Mouse (Mus musculus) midbrain, embryonic 14.5 days (tissue): ENCODE results near the gene Timp3. TPM values are rescaled to one million over a fixed set of nuclear protein-coding genes. Genes with fewer than 3 reads are reported as not detected.

ENCODE experiments used
- ATAC-seq: fragments of 200-750 bp; cut with Nextera tagmentation; 2 replicates; pipeline ENCODE4 v1.8.0; 2017; ENCODE audit warnings: moderate number of reproducible peaks, moderate library complexity; ENCODE audit not compliant: low FRiP score, low TSS enrichment
- DNase-seq: peaks from one replicate; pipeline ENCODE4 v3.0.0-alpha.2; 2015
- H3K27ac ChIP-seq: fragments of 300-500 bp; sonication (generic); replicated peaks from 2 replicates; pipeline ENCODE4 v1.5.1; 2014; ENCODE audit warnings: mild to moderate bottlenecking, low read depth, low read length, moderate library complexity
- H3K27me3 ChIP-seq: fragments of 300-500 bp; sonication (generic); 2 replicates; pipeline ENCODE4 v1.6.1; 2014; ENCODE audit warnings: low read length, control low read depth, mixed read lengths; ENCODE audit not compliant: control insufficient read depth, insufficient read depth
- H3K36me3 ChIP-seq: fragments of 300-500 bp; sonication (generic); 2 replicates; pipeline ENCODE4 v1.6.1; 2014; ENCODE audit warnings: low read length, control low read depth; ENCODE audit not compliant: control insufficient read depth, insufficient read depth
- H3K4me1 ChIP-seq: fragments of 300-500 bp; sonication (generic); 2 replicates; pipeline ENCODE4 v1.6.1; 2014; ENCODE audit warnings: mild to moderate bottlenecking, antibody characterized with exemption, low read length, control low read depth; ENCODE audit not compliant: control insufficient read depth, insufficient read depth
- H3K4me2 ChIP-seq: fragments of 300-500 bp; sonication (generic); 2 replicates; pipeline ENCODE4 v1.6.1; 2014; ENCODE audit warnings: mild to moderate bottlenecking, low read length, moderate library complexity
- H3K4me3 ChIP-seq: fragments of 300-500 bp; sonication (generic); replicated peaks from 2 replicates; pipeline ENCODE4 v1.5.1; 2014; ENCODE audit warnings: low read depth, low read length
- H3K9ac ChIP-seq: fragments of 300-500 bp; sonication (generic); replicated peaks from 2 replicates; pipeline ENCODE4 v1.6.1; 2014; ENCODE audit warnings: mild to moderate bottlenecking, low read length, moderate library complexity
- H3K9me3 ChIP-seq: fragments of 300-500 bp; sonication (generic); 2 replicates; pipeline ENCODE4 v1.6.1; 2016; ENCODE audit warnings: low read length, control low read depth, mixed read lengths; ENCODE audit not compliant: control insufficient read depth
- WGBS: fragments of 180-500 bp; shearing (Covaris S2); extraction: QIAGEN DNeasy Blood & Tissue Kit; methylation state at CpG from one replicate; pipeline ENCODE4 v1.1.7; 2014; 5-methylcytosine and 5-hydroxymethylcytosine counted together
- polyA plus RNA-seq: library from polyadenylated mRNA; unstranded; fragments of >200 nt; fragmentation: Nextera tagmentation; extraction: Ambion mirVana; gene quantifications from 2 replicates; pipeline ENCODE4 v1.2.1, GENCODE M21; 2014

Timp3 gene
- polyA plus RNA-seq, 1 experiment from 2014 or later, result 23.5 TPM

- WGBS, result 63% methylated on average over 7 of the region's 7 CpGs
- ATAC-seq (no peak), DNase-seq (no peak)
- Histone ChIP-seq H3K9ac (no peak overlapping the region), H3K4me2 (no peak overlapping the region), H3K9me3 (no peaks in the 10 kb centered on the region), H3K27ac (no peak overlapping the region), H3K4me1 (peaks cover 8% of the 10 kb centered on the region; the same call in 1 of the 2 replicates), H3K4me3 (no peak overlapping the region), H3K27me3 (no peaks in the 10 kb centered on the region), H3K36me3 (no peaks in the 10 kb centered on the region)
Observed at GRCm38 (mm10) chr10:86342713-86343112, 42.5 kb downstream of the Timp3 start.

GRCm38 (mm10) chr10:86343362-86343761 is 43.2 kb downstream of the Timp3 start:
- no peaks in the 10 kb centered on the region for H3K27me3 ChIP-seq
- peaks cover 5% of the 10 kb centered on the region; the same call in 1 of the 2 replicates for H3K4me1 ChIP-seq
- DNase-seq, result no peak
- H3K36me3 ChIP-seq, result no peaks in the 10 kb centered on the region
- no peak overlapping the region for H3K27ac ChIP-seq
- H3K9me3 ChIP-seq, result no peaks in the 10 kb centered on the region
- WGBS, result 88% methylated on average over 6 of the region's 6 CpGs
- no peak for ATAC-seq
- no peak overlapping the region for H3K4me2 ChIP-seq
- no peak overlapping the region for H3K9ac ChIP-seq
- H3K4me3 ChIP-seq, result no peak overlapping the region

GRCm38 (mm10) chr10:86343931-86344330 is 43.8 kb downstream of the Timp3 start:
- Histone ChIP-seq H3K9ac (no peak overlapping the region), H3K4me2 (no peak overlapping the region), H3K27ac (no peak overlapping the region), H3K36me3 (no peaks in the 10 kb centered on the region), H3K4me3 (no peak overlapping the region), H3K9me3 (no peaks in the 10 kb centered on the region), H3K27me3 (no peaks in the 10 kb centered on the region), H3K4me1 (peaks cover 4% of the 10 kb centered on the region; the same call in 1 of the 2 replicates)
- 96% methylated on average over 7 of the region's 7 CpGs for WGBS
- ATAC-seq (no peak), DNase-seq (no peak)

GRCm38 (mm10) chr10:86344654-86345053 is 44.5 kb downstream of the Timp3 start:
- WGBS, result 85% methylated on average over 6 of the region's 6 CpGs
- no peak overlapping the region for H3K9ac ChIP-seq

GRCm38 (mm10) chr10:86345645-86346044 is 45.5 kb downstream of the Timp3 start:
- DNase-seq (no peak), ATAC-seq (no peak)
- H3K36me3 ChIP-seq, result no peaks in the 10 kb centered on the region
- H3K4me1 ChIP-seq, result peaks cover 4% of the 10 kb centered on the region; the same call in 1 of the 2 replicates
- H3K9ac ChIP-seq, result no peak overlapping the region
- H3K27me3 ChIP-seq, result no peaks in the 10 kb centered on the region
- H3K27ac ChIP-seq, result no peak overlapping the region
- H3K4me3 ChIP-seq, result no peak overlapping the region
- 98% methylated on average over 9 of the region's 9 CpGs for WGBS
- no peaks in the 10 kb centered on the region for H3K9me3 ChIP-seq
- no peak overlapping the region for H3K4me2 ChIP-seq

More at GRCm38 (mm10) chr10:86344654-86345053, 44.5 kb downstream of the Timp3 start:
- Histone ChIP-seq H3K27me3 (no peaks in the 10 kb centered on the region), H3K4me2 (no peak overlapping the region), H3K4me3 (no peak overlapping the region), H3K36me3 (no peaks in the 10 kb centered on the region), H3K27ac (no peak overlapping the region), H3K4me1 (peaks cover 4% of the 10 kb centered on the region; the same call in 1 of the 2 replicates), H3K9me3 (no peaks in the 10 kb centered on the region)
- no peak for ATAC-seq
- no peak for DNase-seq

- Histone ChIP-seq H3K36me3 (0 out of 2 replicates have a peak, but pooled peaks cover 3% of the 10 kb centered on the region), H3K9ac (no peak overlapping the region), H3K4me2 (no peak overlapping the region), H3K27ac (no peak overlapping the region), H3K9me3 (no peaks in the 10 kb centered on the region), H3K4me1 (peaks cover 4% of the 10 kb centered on the region; the same call in 1 of the 2 replicates), H3K27me3 (no peaks in the 10 kb centered on the region), H3K4me3 (no peak overlapping the region)
- DNase-seq, result no peak
- WGBS, result 72% methylated on average over 3 of the region's 3 CpGs
- no peak for ATAC-seq
Observed at GRCm38 (mm10) chr10:86346235-86346840, 46.2 kb downstream of the Timp3 start.

GRCm38 (mm10) chr10:86351287-86351686 is 51.1 kb downstream of the Timp3 start:
- Histone ChIP-seq H3K4me1 (no peaks in the 10 kb centered on the region), H3K9ac (no peak overlapping the region), H3K9me3 (no peaks in the 10 kb centered on the region), H3K4me3 (no peak overlapping the region), H3K27me3 (no peaks in the 10 kb centered on the region), H3K4me2 (no peak overlapping the region), H3K27ac (no peak overlapping the region), H3K36me3 (peaks cover 11% of the 10 kb centered on the region)
- WGBS, result 87% methylated on average over 2 of the region's 2 CpGs
- no peak for ATAC-seq
- DNase-seq, result no peak

GRCm38 (mm10) chr10:86352521-86352920 is 52.3 kb downstream of the Timp3 start:
- Histone ChIP-seq H3K4me2 (no peak overlapping the region), H3K27me3 (no peaks in the 10 kb centered on the region), H3K4me1 (no peaks in the 10 kb centered on the region), H3K9me3 (no peaks in the 10 kb centered on the region), H3K36me3 (peaks cover 11% of the 10 kb centered on the region), H3K27ac (no peak overlapping the region), H3K9ac (no peak overlapping the region), H3K4me3 (no peak overlapping the region)
- ATAC-seq, result no peak
- WGBS, result 92% methylated on average over 3 of the region's 3 CpGs
- no peak for DNase-seq

GRCm38 (mm10) chr10:86356819-86357563 is 56.8 kb downstream of the Timp3 start:
- H3K9me3 ChIP-seq, result no peaks in the 10 kb centered on the region
- H3K36me3 ChIP-seq, result peaks cover 7% of the 10 kb centered on the region
- no peaks in the 10 kb centered on the region for H3K4me1 ChIP-seq
- H3K4me2 ChIP-seq, result no peak overlapping the region
- no peak for ATAC-seq
- peak; percentile 37 for DNase-seq
- H3K27me3 ChIP-seq, result no peaks in the 10 kb centered on the region
- no peak overlapping the region for H3K27ac ChIP-seq
- 60% methylated on average over 5 of the region's 5 CpGs for WGBS
- H3K4me3 ChIP-seq, result no peak overlapping the region
- H3K9ac ChIP-seq, result no peak overlapping the region
